Mouse (Mus musculus) right cerebral cortex, adult 18-20 months (tissue): ENCODE measurements around the gene Gm5751.
"Not testable (repeated sequence)": the region's sequence is repeated elsewhere in the genome, so short reads cannot be mapped to it uniquely, and the experiment has no call there.

ENCODE experiments used
- DNase-seq: peaks from one replicate; pipeline ENCODE4 v3.0.0; 2022; ENCODE audit warnings: mixed read lengths

Gene Gm5751

DNA sequence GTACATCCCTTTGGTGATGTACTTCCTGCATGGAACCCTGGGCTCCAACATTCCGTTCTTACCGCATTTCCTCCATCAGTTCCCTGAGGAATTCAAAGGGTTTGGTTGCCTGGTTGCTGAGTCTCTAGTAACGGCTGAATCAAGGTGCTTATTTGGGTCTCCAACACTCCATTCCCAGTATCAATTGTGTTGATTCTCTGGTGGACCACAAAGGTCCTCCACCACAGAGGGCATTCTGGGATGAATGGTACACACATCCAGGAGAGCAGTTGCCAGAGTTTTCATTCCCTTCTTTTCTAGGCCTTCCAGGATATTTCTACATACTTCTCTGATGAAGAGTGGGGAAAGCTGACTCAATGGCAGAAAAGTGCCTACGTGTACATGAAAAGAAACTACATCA lies at the start of gene Gm5751:
TSS of gene Gm5751 (plus strand) at position 301 of the 400 bp plus-strand sequence.
- not testable (repeated sequence) for DNase-seq

- DNase-seq, result peak; percentile 47
These were observed 42.0 kb upstream of the Gm5751 start for GRCm38 (mm10) chrX:8832043-8832442.

GRCm38 (mm10) chrX:8843694-8844093 lies 30.4 kb upstream of the Gm5751 start, which contains the start of gene Gm6592:
Gene Gm6592, plus strand, starts transcription at chrX:8843994.
- no peak for DNase-seq

- no peak for DNase-seq
These were observed 21.6 kb upstream of the Gm5751 start for GRCm38 (mm10) chrX:8852486-8852885.

GRCm38 (mm10) chrX:8864331-8864730 lies 9.7 kb upstream of the Gm5751 start:
- peak; percentile 86 for DNase-seq

GRCm38 (mm10) chrX:8884336-8884735 lies 10.3 kb downstream of the Gm5751 start:
- no peak for DNase-seq

- DNase-seq, result no peak
These were observed 17.9 kb downstream of the Gm5751 start for GRCm38 (mm10) chrX:8891975-8892342.

DNA sequence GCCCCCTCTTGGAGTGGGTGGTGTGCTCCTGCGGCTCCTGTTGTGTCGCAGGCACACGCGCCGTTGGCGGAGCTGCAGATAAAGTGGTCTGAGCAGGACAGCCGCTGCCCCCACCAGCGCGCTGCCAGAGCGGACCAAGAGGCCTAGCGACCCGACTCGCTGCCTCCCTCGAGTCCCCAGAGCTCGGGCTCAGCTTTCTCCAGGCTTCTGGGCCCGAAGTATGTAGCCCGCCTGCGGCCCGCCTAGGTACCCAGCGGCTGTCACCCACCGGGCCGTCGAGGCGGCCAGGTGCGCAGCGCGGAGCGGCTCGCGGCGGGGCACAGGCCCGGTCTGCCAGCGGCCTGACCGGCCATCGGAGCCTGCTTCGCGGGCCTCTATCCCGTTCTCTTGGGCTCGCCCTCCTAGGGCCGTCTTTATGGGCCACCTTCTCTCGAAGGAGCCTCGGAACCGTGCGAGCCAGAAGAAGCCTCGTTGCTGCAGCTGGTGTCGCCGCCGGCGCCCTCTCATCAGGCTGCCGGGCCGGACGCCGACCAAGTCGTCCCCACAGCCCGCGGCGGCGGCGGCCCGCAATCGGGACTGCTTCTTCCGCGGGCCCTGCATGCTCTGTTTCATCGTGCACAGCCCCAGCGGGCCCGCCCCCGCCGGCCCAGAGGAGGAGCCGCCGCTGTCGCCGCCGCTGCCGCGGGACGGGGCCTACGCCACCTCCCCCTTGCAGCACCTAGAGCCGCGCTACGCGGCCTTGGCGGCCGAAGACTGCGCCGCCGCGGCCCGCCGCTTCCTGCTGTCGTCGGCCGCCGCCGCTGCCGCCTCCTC lies 18.5 kb downstream of the Gm5751 start, which contains the start of gene B630019K06Rik:
TSS of gene B630019K06Rik (plus strand) at position 40 of the 813 bp plus-strand sequence.
- peak; percentile 67 for DNase-seq

- DNase-seq, result no peak
These were observed 19.2 kb downstream of the Gm5751 start for GRCm38 (mm10) chrX:8893182-8893651.

DNA sequence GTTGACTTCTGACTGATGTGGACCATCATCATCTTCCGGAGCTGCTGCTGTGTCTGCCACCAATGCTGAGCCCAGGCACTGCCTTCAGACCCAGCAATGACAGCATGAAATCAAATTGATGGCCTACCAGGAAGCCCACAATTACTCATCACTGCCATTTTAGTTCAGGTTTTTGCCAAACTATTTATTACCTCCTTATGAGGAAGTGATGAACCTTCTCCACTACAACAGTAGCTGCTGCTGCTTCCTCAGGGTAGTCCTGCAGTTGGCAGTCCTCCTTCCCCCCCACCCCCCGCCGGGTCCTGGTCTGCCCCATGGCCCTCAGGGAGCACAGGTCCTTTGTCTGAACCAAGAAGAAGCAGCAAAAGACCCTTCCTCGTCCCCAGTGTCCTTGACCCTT lies 26.8 kb downstream of the Gm5751 start:
- no peak for DNase-seq

DNA sequence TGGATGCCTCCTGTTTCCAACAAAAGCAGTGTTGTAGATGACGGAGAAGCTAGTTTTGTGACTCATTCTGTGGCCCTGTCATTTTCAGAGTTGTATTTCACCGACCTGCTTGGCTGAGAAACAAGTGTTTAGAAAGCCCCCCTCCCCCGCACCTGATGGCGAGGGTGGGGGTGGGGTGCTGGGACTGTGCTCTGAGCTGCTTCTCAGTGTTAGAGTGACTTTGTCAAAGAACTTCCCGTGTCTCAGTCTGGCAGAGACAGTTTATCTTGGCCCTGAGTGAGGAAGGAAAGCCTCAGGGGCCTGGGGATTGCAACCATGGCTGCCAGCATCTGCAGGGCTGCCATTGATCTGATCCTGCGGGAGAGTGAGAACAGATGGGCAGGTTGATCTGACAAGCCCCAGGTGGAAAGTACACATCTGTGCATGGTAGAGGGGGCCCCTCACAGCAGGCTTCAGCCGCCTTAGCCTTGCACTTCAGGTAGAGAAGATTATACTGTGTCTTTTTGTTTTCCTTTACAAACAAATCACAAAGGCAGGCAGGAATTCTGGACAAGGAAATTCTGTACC lies 27.9 kb downstream of the Gm5751 start:
- peak; percentile 8 for DNase-seq

- DNase-seq, result no peak
These were observed 47.0 kb downstream of the Gm5751 start for GRCm38 (mm10) chrX:8921080-8921479.

GRCm38 (mm10) chrX:8921813-8922607 lies 48.0 kb downstream of the Gm5751 start:
- DNase-seq, result no peak

- DNase-seq, result no peak
These were observed 53.3 kb downstream of the Gm5751 start for GRCm38 (mm10) chrX:8927308-8927707.
